Mouse (Mus musculus) midbrain, postnatal 0 days (tissue): Measurements from ENCODE around the gene Hist1h2bj. TPM values are rescaled to one million over a fixed set of nuclear protein-coding genes. Genes with fewer than 3 reads are reported as not detected.

ENCODE experiments used
- ATAC-seq: fragments of 200-750 bp; cut with Nextera tagmentation; 2 replicates; pipeline ENCODE4 v1.8.0; 2017; ENCODE audit warnings: moderate number of reproducible peaks, mild to moderate bottlenecking, moderate TSS enrichment, moderate library complexity; ENCODE audit not compliant: low FRiP score
- DNase-seq: peaks from one replicate; pipeline ENCODE4 v3.0.0-alpha.2; 2015; ENCODE audit warnings: low spot score
- H3K27ac ChIP-seq: fragments of 300-500 bp; sonication (generic); 2 replicates; pipeline ENCODE4 v1.5.1; 2014; ENCODE audit warnings: low read depth, mild to moderate bottlenecking, low read length, mixed read lengths
- H3K27me3 ChIP-seq: fragments of 300-500 bp; sonication (generic); 2 replicates; pipeline ENCODE4 v1.6.1; 2014; ENCODE audit warnings: low read length, control low read depth, mixed read lengths; ENCODE audit not compliant: insufficient read depth
- H3K36me3 ChIP-seq: fragments of 300-500 bp; sonication (generic); 2 replicates; pipeline ENCODE4 v1.6.1; 2014; ENCODE audit warnings: low read length, control low read depth, mixed read lengths; ENCODE audit not compliant: insufficient read depth
- H3K4me1 ChIP-seq: fragments of 300-500 bp; sonication (generic); 2 replicates; pipeline ENCODE4 v1.6.1; 2014; ENCODE audit warnings: mild to moderate bottlenecking, control low read depth, antibody characterized with exemption, low read length, mixed read lengths; ENCODE audit not compliant: insufficient read depth
- H3K4me2 ChIP-seq: fragments of 300-500 bp; sonication (generic); 2 replicates; pipeline ENCODE4 v1.6.1; 2014; ENCODE audit warnings: low read depth, mild to moderate bottlenecking, low read length, mixed read lengths; ENCODE audit not compliant: poor library complexity, severe bottlenecking
- H3K4me3 ChIP-seq: fragments of 300-500 bp; sonication (generic); 2 replicates; pipeline ENCODE4 v1.5.1; 2014; ENCODE audit warnings: low read depth, mild to moderate bottlenecking, low read length, moderate library complexity
- H3K9ac ChIP-seq: fragments of 300-500 bp; sonication (generic); replicated peaks from 2 replicates; pipeline ENCODE4 v1.6.1; 2014; ENCODE audit warnings: mild to moderate bottlenecking, low read length, moderate library complexity, mixed read lengths; ENCODE audit not compliant: poor library complexity, severe bottlenecking
- H3K9me3 ChIP-seq: fragments of 300-500 bp; sonication (generic); 2 replicates; pipeline ENCODE4 v1.6.1; 2016; ENCODE audit warnings: low read length, control low read depth
- CTCF ChIP-seq: IDR thresholded peaks from 2 replicates; pipeline ENCODE4 v1.5.1; 2016; ENCODE audit warnings: antibody characterized with exemption, mild to moderate bottlenecking
- WGBS: fragments of 180-500 bp; shearing (Covaris S2); extraction: QIAGEN DNeasy Blood & Tissue Kit; methylation state at CpG from one replicate; pipeline ENCODE4 v1.1.7; 2014; 5-methylcytosine and 5-hydroxymethylcytosine counted together
- polyA plus RNA-seq: library from polyadenylated mRNA; unstranded; fragments of >200 nt; fragmentation: Nextera tagmentation; extraction: Ambion mirVana; gene quantifications from 2 replicates; pipeline ENCODE4 v1.2.1, GENCODE M21; 2015
- total RNA-seq: library from RNA; depleted of rRNA; stranded (reverse); fragments of >200 nt; gene quantifications from 2 replicates; pipeline ENCODE4 v1.2.3, GENCODE M21; 2014

Hist1h2bj gene
- total and polyA plus RNA-seq, 2 experiments from 2014 or later = 3.2 to 335 TPM

DNA sequence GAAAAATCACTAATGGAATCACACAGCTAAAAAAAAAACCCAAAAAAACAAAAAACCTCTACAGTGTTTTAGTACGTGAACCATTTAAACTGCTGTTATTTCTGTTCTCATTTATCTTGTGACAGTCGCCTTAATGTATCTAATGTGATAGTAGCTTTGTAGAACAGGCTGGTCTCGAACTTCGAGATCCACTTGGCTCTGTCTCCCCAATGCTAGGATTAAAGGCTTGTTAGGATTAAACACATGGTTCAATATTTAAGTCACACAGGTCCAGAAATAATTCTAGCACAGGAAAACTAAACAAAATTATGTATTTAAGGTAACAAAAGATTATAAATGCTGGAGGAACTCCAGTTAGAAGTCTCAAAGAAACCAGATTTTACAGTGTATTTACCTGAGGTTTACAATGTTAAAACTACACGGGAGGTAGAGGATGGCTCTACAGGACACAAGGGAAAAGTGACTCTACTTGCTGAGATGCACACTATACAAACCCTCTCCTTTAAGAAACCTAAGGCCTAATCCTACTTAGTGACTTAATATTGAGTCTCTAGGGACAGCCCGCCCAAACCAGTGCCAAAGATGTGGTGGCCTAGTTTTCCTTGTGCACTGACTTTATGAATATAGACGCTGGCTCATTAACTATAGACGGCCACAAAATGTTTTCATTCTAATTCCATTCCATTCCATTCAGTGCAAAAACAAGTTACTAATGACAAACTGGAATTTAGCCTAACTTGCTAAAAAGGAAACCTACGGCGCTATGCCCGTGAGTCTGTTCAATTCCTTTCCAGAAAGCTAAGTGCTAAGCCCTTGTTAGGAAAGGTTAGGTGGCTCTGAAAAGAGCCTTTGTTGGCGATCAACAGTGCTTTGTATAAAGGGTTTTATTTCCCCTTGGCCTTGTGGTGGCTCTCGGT, 1.1 kb upstream of the Hist1h2bj start:
- no peaks in the 10 kb centered on the region for H3K36me3 ChIP-seq
- H3K27me3 ChIP-seq = no peaks in the 10 kb centered on the region
- H3K4me1 ChIP-seq = peaks cover 7% of the 10 kb centered on the region; the same call in 1 of the 2 replicates
- H3K4me2 ChIP-seq = peak overlapping the region; percentile 59
- WGBS = 2% methylated on average over 13 of the region's 13 CpGs
- no peak for ATAC-seq
- no peak overlapping the region for H3K27ac ChIP-seq
- peak overlapping the region; percentile 36 for H3K4me3 ChIP-seq
- DNase-seq = no peak
- no peaks in the 10 kb centered on the region for H3K9me3 ChIP-seq
- TF ChIP-seq CTCF = no peak
- no peak overlapping the region for H3K9ac ChIP-seq

DNA sequence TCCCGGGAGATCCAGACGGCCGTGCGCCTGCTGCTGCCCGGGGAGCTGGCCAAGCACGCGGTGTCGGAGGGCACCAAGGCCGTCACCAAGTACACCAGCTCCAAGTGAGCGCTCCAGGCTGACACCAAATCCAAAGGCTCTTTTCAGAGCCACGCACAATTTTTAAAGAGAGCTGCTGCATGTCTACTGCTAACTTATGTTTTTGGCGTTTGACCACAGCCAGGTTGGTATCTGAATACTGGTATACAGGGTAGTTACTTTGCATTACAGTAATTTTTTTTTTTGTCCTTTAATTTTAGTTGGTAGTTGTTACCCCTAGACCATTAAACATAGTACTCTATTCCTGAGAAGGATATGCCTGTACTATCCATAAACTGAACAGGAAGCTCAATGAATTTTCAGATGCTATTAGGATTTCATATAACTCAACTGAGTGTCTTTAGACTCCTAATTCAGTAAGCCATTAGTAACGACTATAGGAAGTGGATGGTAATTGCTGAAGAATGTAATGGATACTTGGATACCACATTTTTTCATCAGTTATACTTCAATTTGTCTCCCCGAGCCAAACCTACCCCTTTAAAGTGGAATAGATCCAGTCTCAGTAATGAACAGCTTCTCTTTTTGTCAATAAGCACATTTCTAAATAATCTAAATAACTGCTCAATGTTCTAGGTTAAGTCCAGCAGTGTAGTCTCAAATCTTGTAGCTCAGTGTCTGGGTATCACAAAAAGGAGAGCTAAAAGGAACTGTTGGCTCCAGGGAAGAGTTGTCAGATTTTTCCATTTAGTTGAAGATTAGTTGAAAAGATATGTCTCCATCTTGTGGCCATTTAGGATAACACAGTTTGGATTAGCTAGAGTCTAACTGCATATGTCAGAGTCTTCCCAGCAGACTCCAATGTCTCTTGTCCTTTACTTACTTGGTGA, 753 bp downstream of the Hist1h2bj start:
- H3K27ac ChIP-seq = no peak overlapping the region
- DNase-seq (peak; percentile 86), ATAC-seq (peak; percentile 32)
- no peaks in the 10 kb centered on the region for H3K36me3 ChIP-seq
- H3K9ac ChIP-seq = no peak overlapping the region
- peak overlapping the region; percentile 44 for H3K4me2 ChIP-seq
- H3K4me1 ChIP-seq = peaks cover 7% of the 10 kb centered on the region; the same call in 1 of the 2 replicates
- H3K27me3 ChIP-seq = no peaks in the 10 kb centered on the region
- WGBS = under 1% methylated on average over 9 of the region's 14 CpGs
- TF ChIP-seq CTCF = peak; percentile 79
- H3K4me3 ChIP-seq = peak overlapping the region; percentile 38
- H3K9me3 ChIP-seq = no peaks in the 10 kb centered on the region

DNA sequence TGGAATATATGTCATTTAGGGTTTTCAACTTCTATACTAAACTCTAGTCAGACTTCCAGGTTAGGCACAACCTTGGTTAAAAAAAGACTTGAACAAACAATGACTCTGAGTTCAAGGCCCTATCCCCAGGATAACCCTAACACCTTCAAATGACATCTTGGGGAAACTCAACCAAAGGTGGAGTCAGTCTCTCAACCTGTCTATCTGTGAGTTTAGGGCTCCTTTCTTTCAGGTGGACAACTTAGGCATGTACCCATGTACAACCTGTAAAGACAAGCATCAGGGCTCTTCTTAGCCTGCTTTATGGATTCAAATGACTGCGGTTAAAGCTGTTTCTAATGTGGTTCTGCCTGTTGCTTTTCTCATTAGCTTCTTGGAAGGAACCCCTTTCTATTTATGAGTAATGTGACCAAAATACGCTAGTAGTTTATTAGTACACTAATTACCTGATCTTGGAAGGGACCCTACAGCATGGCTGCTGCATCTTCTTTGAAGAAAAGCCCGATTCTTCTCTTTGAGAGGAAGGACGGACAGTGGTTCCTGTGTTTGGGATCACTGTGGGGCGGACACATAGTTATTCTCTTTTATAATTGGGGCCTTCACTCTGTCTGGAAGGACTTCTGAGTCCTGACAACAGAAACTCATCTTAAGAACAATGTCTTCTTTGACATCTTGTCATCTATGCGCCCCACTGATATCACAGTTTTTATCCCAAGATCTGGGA, 1.6 kb downstream of the Hist1h2bj start:
- no peak for ATAC-seq

DNA sequence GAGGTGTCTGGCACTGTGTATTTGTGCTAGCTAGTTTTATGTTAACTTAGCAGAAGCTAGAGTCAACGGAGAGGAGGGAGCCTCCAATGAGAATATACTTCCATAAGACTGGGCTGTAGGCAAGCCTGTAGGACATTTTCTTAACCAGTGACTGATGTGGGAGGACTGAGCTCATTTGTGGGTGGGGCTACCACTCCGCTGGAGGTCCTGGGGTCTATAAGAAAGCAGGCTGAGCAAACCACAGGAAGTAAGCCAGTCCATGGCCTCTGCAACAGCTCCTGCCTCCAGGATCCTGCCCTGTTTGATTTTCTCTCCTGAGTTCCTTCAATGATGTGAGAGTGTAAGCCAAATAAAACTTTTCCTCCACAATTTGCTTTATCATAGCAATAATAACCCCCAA, 2.3 kb downstream of the Hist1h2bj start:
- Histone ChIP-seq H3K27ac (no peak overlapping the region), H3K4me1 (peaks cover 6% of the 10 kb centered on the region; the same call in 1 of the 2 replicates), H3K36me3 (no peaks in the 10 kb centered on the region), H3K9ac (no peak overlapping the region), H3K27me3 (no peaks in the 10 kb centered on the region), H3K4me2 (no peak overlapping the region), H3K4me3 (no peak overlapping the region), H3K9me3 (no peaks in the 10 kb centered on the region)
- ATAC-seq (no peak), DNase-seq (no peak)
- 63% methylated on average over 2 of the region's 2 CpGs for WGBS
- TF ChIP-seq CTCF = no peak

More for the DNA sequence above, 1.6 kb downstream of the Hist1h2bj start:
- Histone ChIP-seq H3K9ac (no peak overlapping the region), H3K27me3 (no peaks in the 10 kb centered on the region), H3K4me2 (no peak overlapping the region), H3K27ac (no peak overlapping the region), H3K4me3 (no peak overlapping the region), H3K9me3 (no peaks in the 10 kb centered on the region), H3K36me3 (no peaks in the 10 kb centered on the region), H3K4me1 (peaks cover 7% of the 10 kb centered on the region; the same call in 1 of the 2 replicates)
- DNase-seq = no peak
- 91% methylated on average over 6 of the region's 6 CpGs for WGBS
- TF ChIP-seq CTCF = no peak

DNA sequence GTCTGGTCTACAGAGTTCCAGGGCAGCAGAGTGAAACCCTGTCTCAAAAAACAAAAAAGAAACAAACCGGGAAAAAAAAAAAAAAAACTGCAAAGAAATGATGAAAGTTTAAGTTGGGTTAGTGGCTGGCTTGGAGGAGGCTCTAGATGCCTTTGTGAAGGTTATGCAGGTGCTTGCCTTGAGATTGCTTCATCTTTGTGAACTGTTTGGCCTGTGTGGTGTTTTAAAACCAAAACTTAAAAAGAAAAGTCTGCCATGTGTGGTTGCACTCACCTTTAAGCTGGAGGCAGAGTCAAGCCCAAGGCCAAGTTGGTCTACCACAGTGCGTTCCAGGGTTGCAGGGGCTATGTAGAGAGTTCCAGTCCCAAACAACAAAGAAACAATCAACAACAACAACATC, 6.0 kb downstream of the Hist1h2bj start:
- Histone ChIP-seq H3K9me3 (no peaks in the 10 kb centered on the region), H3K4me1 (no peaks in the 10 kb centered on the region), H3K9ac (no peak overlapping the region), H3K27ac (no peak overlapping the region), H3K36me3 (no peaks in the 10 kb centered on the region), H3K27me3 (no peaks in the 10 kb centered on the region), H3K4me3 (no peak overlapping the region), H3K4me2 (no peak overlapping the region)
- DNase-seq = no peak
- ATAC-seq = no peak
- no peak for TF ChIP-seq CTCF
- WGBS = 86% methylated on average over 2 of the region's 2 CpGs
